Mouse (Mus musculus) embryonic fibroblast, embryonic 13.5 days (primary cell): ENCODE measurements around the gene Tmem117.

Experiments
- CTCF ChIP-seq: IDR thresholded peaks from 2 replicates; pipeline ENCODE4 v1.5.1; 2011; ENCODE audit warnings: mild to moderate bottlenecking, control low read depth, low read length, moderate library complexity, borderline replicate concordance; ENCODE audit not compliant: insufficient read depth
- POLR2A ChIP-seq: IDR thresholded peaks from 2 replicates; pipeline ENCODE4 v1.6.1; 2011; ENCODE audit warnings: low read depth, mild to moderate bottlenecking, control low read depth, low read length, moderate library complexity

DNA sequence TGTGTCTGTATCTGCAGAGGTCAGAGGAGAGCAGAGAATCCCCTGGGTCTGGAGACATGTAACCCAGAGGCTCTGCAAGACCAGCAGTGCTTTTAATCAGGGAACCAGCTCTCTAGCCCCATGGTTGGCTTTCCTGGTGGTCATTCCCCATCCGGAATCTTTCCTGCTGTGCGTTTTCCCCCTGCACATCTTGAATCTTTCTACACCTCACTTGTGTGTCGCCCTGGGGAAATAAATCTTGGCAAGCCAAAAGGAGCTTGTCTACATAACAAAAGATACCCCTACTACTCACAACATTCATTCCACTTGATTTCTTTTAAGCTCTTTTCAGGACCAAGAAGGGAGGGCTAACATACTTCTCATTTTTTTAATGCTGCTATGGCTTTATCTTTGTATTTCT, 169.2 kb downstream of the Tmem117 start:
- TF ChIP-seq CTCF = no peak
- TF ChIP-seq POLR2A = no peak
